Mouse (Mus musculus) 3134 (cell line): ENCODE results near the gene Trpm3.
A peak's percentile ranks its signal among the peaks of the same experiment; 100 is the strongest.
"Not testable (repeated sequence)": the region's sequence is repeated elsewhere in the genome, so short reads cannot be mapped to it uniquely, and the experiment has no call there.

Experiments
- DNase-seq: peaks from one replicate; pipeline ENCODE4 v3.0.0-alpha.2; 2011; ENCODE audit warnings: low spot score; ENCODE audit not compliant: insufficient read length; ENCODE audit errors: extremely low read depth

Gene Trpm3

GRCm38 (mm10) chr19:22841081-22842040 lies 702.5 kb downstream of the Trpm3 start:
- DNase-seq: no peak

DNA sequence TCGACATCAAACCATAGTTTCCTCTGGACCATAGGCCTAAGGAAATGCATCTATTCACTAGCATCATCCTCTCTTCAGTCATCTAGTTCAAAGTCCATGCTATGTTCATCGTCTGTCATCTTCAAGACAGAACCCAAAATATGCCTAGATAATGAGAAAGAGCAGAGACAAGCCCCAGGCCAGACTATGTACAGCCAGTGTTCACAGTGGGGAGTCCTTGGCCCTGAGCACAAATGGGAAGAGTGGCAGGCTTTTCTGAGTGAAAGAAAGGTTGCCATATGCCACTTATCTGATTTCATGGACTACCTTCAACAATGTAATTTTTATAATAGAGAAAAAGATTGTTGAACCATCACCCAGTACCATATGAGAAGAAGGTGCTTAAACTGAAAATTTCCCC lies 703.9 kb downstream of the Trpm3 start:
- DNase-seq: no peak

DNA sequence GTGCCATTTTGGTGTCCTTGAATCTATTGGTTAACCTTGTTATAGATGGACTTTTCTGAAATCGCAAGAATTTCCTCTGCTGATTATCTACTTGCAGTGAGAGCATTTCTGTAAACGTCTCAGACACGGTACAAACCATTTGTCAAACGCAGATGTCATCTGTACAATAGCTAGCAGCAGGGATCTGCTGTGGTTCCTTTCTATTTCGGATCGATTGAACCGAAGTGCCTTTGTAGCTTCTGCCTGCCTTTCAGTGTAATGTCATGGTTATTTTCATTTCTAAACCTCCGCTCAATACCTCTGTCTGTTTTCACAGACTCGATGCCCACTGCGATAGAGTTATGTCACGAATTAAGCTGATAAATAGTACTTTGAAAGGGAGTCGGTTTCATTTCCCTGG lies 708.9 kb downstream of the Trpm3 start:
- no peak for DNase-seq

- no peak for DNase-seq
These were observed 709.4 kb downstream of the Trpm3 start for GRCm38 (mm10) chr19:22848251-22848650.

- DNase-seq: no peak
These were observed 710.1 kb downstream of the Trpm3 start for GRCm38 (mm10) chr19:22848783-22849576.

- not testable (repeated sequence) for DNase-seq
These were observed 712.6 kb downstream of the Trpm3 start for GRCm38 (mm10) chr19:22851423-22851822.

DNA sequence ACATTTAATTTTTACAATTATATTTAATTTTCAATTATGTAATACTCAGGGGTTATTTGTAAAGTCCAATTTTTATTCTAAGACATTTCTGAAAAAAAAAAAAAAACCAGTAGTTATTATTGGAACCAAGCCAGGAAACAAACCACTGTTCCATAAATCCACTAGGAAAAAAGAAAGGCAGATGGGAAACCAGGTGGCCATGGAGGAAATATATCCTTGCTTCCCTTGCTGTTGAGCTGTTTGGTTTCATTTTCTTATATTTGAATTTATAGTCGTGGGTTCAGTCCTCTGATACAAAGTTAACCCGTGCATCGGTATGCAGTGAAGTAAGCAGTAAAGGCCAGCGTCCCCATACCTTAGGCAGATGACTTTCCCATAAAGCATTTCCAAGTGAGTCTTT lies 720.8 kb downstream of the Trpm3 start:
- no peak for DNase-seq

DNA sequence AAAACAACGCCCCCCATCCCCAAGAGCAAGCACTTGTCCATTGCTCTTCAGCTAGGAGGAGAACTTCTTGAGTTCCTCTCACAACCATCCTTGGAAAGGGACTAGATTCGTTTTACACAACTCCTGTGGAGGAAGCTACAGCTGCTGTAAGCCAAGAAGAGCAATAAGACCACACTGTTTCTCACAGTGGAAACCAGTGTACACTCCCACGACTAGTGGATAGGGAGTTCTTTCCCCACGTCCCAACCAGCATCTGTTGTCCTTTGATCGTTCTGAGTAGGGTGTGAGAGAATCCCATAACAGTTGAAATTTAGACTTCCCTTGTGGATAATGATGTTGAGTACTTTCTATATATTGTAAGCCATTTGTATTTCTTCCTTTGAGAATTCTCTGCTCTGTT lies 728.6 kb downstream of the Trpm3 start:
- no peak for DNase-seq

GRCm38 (mm10) chr19:22869853-22870252 lies 731.0 kb downstream of the Trpm3 start:
- no peak for DNase-seq

DNA sequence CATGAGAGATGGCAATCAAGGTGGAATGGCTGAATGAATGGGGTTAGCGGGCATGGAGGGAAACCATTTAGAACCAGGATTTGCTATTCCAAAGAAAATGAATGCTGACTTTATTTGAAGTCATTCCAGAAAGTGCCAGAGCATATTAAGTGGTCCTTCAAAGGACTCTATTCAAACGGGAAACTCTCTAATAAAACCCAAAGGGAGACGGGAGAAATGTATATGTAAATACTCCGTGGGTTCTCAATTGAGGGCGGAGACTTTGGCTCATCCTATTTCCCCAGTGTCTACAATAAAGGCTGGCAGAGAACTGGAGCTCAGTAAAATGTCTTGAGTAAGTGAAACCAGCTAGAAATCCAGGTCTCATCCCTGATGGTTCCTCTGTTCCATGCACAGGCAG lies 733.6 kb downstream of the Trpm3 start:
- no peak for DNase-seq

GRCm38 (mm10) chr19:22880199-22880598 lies 741.4 kb downstream of the Trpm3 start:
- DNase-seq: no peak

DNA sequence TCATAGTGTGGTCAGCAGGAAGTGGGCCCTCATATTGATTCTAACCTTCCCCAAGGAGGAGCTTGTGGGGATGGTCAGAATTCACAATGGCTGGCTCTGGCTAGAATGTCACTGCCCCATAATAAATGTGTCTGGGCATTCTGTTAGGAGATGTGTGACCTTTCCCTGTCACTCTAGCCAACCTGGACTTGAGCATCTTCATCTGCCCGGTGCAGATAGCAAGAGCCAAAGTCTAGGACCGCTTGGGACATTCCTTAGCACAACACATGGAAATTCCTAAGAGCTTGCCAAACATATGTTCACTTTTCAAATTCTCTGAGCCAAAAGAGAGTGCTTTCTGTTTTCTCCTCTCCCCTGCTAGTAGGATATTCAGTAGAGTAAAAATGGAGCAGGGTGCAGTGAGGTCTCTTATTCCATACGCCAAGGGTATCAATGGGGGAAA lies 743.8 kb downstream of the Trpm3 start:
- DNase-seq: no peak

DNA sequence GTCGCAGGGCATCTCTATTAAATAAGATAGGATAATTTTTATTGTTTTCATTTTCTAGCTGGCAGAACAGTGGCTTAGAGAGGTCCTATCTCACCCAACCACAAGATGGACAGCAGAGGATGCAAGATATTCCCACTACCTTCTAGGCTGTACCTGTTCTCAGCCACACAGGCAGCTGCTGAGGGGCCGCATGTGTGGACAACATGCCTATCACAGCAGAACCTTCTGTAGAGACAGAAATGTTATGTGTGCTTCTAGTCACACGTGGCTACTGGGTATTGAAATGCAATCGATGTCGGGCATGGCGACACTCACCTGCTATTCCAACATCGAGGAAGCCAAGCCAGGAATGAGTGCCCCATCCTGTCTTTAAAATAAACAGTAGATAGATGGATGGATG lies 744.3 kb downstream of the Trpm3 start:
- DNase-seq: no peak

- peak; percentile 9 for DNase-seq
These were observed 745.0 kb downstream of the Trpm3 start for GRCm38 (mm10) chr19:22883744-22884317.

- DNase-seq: no peak
These were observed 745.5 kb downstream of the Trpm3 start for GRCm38 (mm10) chr19:22884357-22884756.

DNA sequence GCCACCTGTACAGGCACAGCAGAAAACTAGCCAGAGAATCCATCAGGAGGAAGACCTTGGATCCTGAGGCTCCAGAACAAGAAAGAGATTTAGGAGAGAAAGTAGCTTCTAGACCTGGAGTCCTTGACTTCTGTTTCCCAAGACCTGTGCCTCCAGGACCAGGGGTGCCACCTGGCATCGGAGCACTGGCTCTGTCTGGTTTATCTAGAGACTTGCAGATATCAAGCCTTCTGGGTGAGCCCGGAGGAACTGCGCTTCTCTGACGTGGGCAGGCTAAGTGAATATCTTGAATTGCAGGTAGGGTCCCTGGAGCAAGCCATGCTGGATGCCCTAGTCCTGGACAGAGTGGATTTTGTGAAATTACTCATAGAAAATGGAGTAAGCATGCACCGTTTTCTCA lies 746.2 kb downstream of the Trpm3 start:
- no peak for DNase-seq

GRCm38 (mm10) chr19:22901892-22902291 lies 763.0 kb downstream of the Trpm3 start:
- DNase-seq: no peak

DNA sequence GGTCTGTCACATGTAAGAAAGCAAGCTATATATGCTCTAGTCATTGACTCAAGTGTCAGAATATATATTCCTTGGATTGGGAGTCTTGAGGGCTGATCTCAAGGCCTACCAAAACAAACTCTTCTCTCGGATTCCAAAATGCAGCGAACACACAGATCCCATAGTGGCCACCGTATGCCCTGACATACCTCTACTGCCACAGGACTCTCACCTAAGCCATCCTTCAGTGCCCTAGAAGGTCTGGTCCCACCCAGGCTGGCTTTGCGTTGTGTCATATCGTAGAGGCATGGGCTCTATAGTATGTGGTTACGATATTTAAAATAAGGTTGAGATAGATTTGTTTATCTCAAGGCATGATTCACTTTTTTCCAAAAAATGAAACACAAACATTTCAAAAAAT lies 763.5 kb downstream of the Trpm3 start:
- DNase-seq: no peak

GRCm38 (mm10) chr19:22905066-22905482 lies 766.2 kb downstream of the Trpm3 start:
- no peak for DNase-seq

DNA sequence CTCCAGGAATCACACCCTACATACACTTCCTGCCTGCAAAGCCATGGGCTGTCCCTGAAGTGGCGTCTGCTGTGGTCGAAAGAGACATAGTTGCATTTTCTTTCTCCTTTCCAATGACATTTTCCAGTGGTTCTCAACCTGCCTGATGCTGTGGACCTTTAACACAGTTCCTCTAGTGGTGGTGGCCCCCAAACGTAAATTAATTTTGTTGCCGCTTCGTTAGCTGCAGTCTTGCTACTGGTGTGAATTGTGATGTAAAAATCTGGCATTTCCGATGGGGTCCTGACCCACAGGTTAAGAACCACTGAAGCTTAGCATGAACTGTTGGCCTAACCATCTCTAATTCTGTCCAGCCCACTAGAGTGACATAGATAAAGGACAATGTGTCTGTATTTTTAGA lies 771.8 kb downstream of the Trpm3 start:
- DNase-seq: no peak

GRCm38 (mm10) chr19:22912971-22913370 lies 774.1 kb downstream of the Trpm3 start:
- no peak for DNase-seq
